Mouse (Mus musculus): ENCODE measurements around the gene Epb41l3. TPM values are rescaled to one million over a fixed set of nuclear protein-coding genes. Genes with fewer than 3 reads are reported as not detected.
A peak's percentile ranks its signal among the peaks of the same experiment; 100 is the strongest.

Gene Epb41l3
- polyA plus RNA-seq, 1 experiment from 2014 or later: 16.6 TPM

DNA sequence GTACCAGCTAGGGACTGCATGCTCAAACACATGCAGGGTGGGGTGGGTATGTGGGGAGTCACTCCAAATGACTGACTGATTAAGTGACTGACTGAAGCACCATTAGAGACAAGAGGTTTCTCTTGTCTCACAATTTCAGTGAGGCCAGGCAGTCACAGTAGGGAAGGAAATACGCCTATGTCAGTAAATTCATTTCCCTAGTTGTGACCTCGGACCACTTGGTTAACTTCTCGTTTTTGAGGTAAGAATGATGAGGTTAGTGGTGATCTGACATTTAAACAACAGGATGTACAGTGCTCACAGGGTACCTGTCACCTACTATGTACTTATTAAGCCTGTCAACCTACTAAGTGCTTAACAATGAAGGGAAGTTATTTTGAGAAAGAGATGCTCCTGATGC lies 67.5 kb downstream of the Epb41l3 start:
- H3K4me3 ChIP-seq (ENCODE audit: low read depth, low read length): no peak overlapping the region
- 71% methylated on average over 3 of the region's 3 CpGs for WGBS

DNA sequence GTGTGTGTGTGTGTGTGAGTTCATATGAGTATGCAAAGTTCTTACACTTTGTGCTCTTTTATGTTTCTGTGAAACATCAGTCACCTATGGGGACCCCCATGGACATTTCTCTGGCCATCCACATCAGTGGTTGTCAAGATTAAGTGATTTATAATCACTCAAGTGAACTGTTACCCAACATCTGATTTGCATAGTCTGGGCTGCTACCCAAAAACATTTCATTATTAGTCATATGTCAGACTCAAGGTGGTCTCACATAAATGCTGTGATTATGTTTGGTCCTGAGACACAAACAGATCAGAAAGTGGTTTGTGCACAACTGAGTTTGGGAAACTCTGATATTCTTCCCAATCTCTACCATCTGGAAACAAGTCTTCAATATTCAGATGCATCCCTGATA lies 75.3 kb downstream of the Epb41l3 start:
- no peak overlapping the region for H3K27ac ChIP-seq (replicated peaks)
- H3K4me2 ChIP-seq (replicated peaks; ENCODE audit: low read depth): no peak overlapping the region
- no peak for DNase-seq (ENCODE audit: low spot score)
- no peak for ATAC-seq (ENCODE audit: low FRiP score, low TSS enrichment)
- no peak overlapping the region for H3K4me3 ChIP-seq (ENCODE audit: low read depth, low read length)
- TF ChIP-seq CTCF (IDR thresholded peaks at IDR 0.05; ENCODE audit: low read depth) (no peak), EP300 (optimal IDR thresholded peaks at IDR 0.05) (no peak)
- no peaks in the 10 kb centered on the region for H3K9me3 ChIP-seq (ENCODE audit: control insufficient read depth, low read length)
- H3K27me3 ChIP-seq (ENCODE audit: control insufficient read depth, insufficient read depth, low read length): no peaks in the 10 kb centered on the region
- H3K36me3 ChIP-seq (ENCODE audit: control insufficient read depth, insufficient read depth, low read length): no peaks in the 10 kb centered on the region
- H3K9ac ChIP-seq (ENCODE audit: low read length): no peak overlapping the region
- no peaks in the 10 kb centered on the region for H3K4me1 ChIP-seq (replicated peaks; ENCODE audit: control insufficient read depth, insufficient read depth)

More for the DNA sequence above, 67.5 kb downstream of the Epb41l3 start:
- Histone ChIP-seq H3K27ac (replicated peaks) (no peak overlapping the region), H3K9me3 (ENCODE audit: control insufficient read depth, low read length) (no peaks in the 10 kb centered on the region), H3K27me3 (ENCODE audit: control insufficient read depth, insufficient read depth, low read length) (no peaks in the 10 kb centered on the region), H3K36me3 (ENCODE audit: control insufficient read depth, insufficient read depth, low read length) (no peaks in the 10 kb centered on the region), H3K9ac (ENCODE audit: low read length) (no peak overlapping the region), H3K4me1 (replicated peaks; ENCODE audit: control insufficient read depth, insufficient read depth) (no peaks in the 10 kb centered on the region), H3K4me2 (replicated peaks; ENCODE audit: low read depth) (no peak overlapping the region)
- ATAC-seq (ENCODE audit: low FRiP score, low TSS enrichment) (no peak), DNase-seq (ENCODE audit: low spot score) (no peak)
- TF ChIP-seq EP300 (optimal IDR thresholded peaks at IDR 0.05): no peak
- TF ChIP-seq CTCF (IDR thresholded peaks at IDR 0.05; ENCODE audit: low read depth): no peak

DNA sequence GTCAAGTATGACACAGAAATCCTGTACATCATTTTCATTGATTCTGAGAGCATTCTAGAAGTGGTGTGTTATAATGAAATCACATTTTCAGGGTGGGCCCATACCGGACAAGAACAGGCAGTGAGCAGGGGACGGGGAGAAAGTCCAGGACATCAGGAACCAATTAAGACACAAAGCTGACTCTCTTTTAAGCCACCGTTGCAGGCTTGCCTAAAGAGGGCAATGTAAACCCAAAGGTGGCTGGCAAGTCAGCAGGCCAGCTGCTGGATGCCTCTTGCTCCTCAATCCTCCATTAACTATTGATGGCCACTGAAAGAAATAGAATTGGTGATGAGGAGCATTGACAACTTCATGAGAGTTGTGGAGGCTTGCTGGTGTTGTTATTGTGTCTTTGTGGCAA lies 75.8 kb downstream of the Epb41l3 start:
- ATAC-seq (ENCODE audit: low FRiP score, low TSS enrichment): no peak
- 41% methylated on average over 3 of the region's 3 CpGs for WGBS

DNA sequence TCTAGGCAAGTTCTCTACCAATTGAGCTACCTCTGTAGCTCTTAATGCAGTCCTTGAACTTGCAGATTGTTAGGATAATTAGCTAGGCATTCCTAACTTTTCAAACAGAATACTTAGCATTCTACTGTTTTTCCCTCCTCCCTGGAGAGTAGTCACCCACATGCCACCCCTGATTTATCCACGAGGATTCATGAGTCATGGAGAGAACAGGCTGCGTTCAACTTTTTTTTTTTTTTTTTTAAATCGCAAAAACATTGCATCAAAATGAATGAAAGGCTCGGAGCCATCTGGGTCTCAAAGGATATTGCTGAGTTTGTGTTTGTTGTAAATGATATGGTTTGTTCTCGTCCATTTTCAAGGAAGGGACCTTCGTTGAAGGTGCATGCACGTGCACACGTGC lies 79.6 kb downstream of the Epb41l3 start:
- TF ChIP-seq EP300 (optimal IDR thresholded peaks at IDR 0.05) (no peak), CTCF (IDR thresholded peaks at IDR 0.05; ENCODE audit: low read depth) (no peak)
- no peak for DNase-seq (ENCODE audit: low spot score)
- ATAC-seq (ENCODE audit: low FRiP score, low TSS enrichment): no peak
- Histone ChIP-seq H3K4me1 (replicated peaks; ENCODE audit: control insufficient read depth, insufficient read depth) (no peaks in the 10 kb centered on the region), H3K27ac (replicated peaks) (no peak overlapping the region), H3K4me3 (ENCODE audit: low read depth, low read length) (no peak overlapping the region), H3K9ac (ENCODE audit: low read length) (no peak overlapping the region), H3K9me3 (ENCODE audit: control insufficient read depth, low read length) (no peaks in the 10 kb centered on the region), H3K4me2 (replicated peaks; ENCODE audit: low read depth) (no peak overlapping the region), H3K27me3 (ENCODE audit: control insufficient read depth, insufficient read depth, low read length) (no peaks in the 10 kb centered on the region), H3K36me3 (ENCODE audit: control insufficient read depth, insufficient read depth, low read length) (no peaks in the 10 kb centered on the region)
- 73% methylated on average over 8 of the region's 8 CpGs for WGBS

More for the DNA sequence above, 75.8 kb downstream of the Epb41l3 start:
- H3K27ac ChIP-seq (replicated peaks): no peak overlapping the region
- no peaks in the 10 kb centered on the region for H3K9me3 ChIP-seq (ENCODE audit: control insufficient read depth, low read length)
- H3K9ac ChIP-seq (ENCODE audit: low read length): no peak overlapping the region
- H3K4me3 ChIP-seq (ENCODE audit: low read depth, low read length): no peak overlapping the region
- H3K27me3 ChIP-seq (ENCODE audit: control insufficient read depth, insufficient read depth, low read length): no peaks in the 10 kb centered on the region
- no peak for DNase-seq (ENCODE audit: low spot score)
- TF ChIP-seq EP300 (optimal IDR thresholded peaks at IDR 0.05) (no peak), CTCF (IDR thresholded peaks at IDR 0.05; ENCODE audit: low read depth) (peak; percentile 39)
- H3K36me3 ChIP-seq (ENCODE audit: control insufficient read depth, insufficient read depth, low read length): no peaks in the 10 kb centered on the region
- no peaks in the 10 kb centered on the region for H3K4me1 ChIP-seq (replicated peaks; ENCODE audit: control insufficient read depth, insufficient read depth)
- no peak overlapping the region for H3K4me2 ChIP-seq (replicated peaks; ENCODE audit: low read depth)

DNA sequence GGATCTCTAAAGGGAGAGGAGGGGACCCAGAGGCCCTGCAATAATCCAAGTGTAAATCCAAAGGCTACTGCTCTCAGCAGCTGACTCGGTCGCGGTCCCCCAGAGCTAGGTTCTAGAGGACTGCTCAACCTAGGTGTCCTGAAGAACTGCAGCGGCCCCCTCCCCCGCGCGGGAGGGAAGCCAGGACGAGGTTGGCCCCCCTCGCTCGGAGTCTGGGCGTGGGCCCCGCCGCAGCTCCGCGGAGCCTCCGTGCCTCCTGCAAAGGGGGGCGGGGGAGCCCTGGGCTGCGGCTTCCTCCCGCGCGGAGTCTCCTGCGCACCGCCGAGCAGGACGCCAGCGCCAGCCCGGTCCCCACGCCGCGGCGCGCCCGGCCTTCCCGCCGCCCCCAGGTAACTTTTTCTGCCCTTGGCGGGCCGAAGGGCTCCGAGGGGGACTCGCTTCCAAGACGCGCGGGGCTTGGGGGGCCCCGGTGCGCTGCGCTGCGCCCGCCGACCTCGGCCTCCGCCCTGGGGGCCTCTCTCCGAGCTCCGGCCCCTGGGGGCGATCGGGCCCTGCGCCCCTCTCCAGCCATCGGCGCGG lies 81.1 kb downstream of the Epb41l3 start:
- peak; percentile 78 for ATAC-seq (ENCODE audit: low FRiP score, low TSS enrichment)
- WGBS: under 1% methylated on average over 51 of the region's 58 CpGs
- Histone ChIP-seq H3K4me1 (replicated peaks; ENCODE audit: control insufficient read depth, insufficient read depth) (no peaks in the 10 kb centered on the region), H3K4me3 (ENCODE audit: low read depth, low read length) (peak overlapping the region; percentile 85), H3K4me2 (replicated peaks; ENCODE audit: low read depth) (peak overlapping the region; percentile 96), H3K9me3 (ENCODE audit: control insufficient read depth, low read length) (no peaks in the 10 kb centered on the region), H3K9ac (ENCODE audit: low read length) (peak overlapping the region; percentile 79), H3K36me3 (ENCODE audit: control insufficient read depth, insufficient read depth, low read length) (no peaks in the 10 kb centered on the region), H3K27me3 (ENCODE audit: control insufficient read depth, insufficient read depth, low read length) (no peaks in the 10 kb centered on the region), H3K27ac (replicated peaks) (no peak overlapping the region; the same call in 1 of the 2 replicates)
- TF ChIP-seq EP300 (optimal IDR thresholded peaks at IDR 0.05) (no peak), CTCF (IDR thresholded peaks at IDR 0.05; ENCODE audit: low read depth) (no peak)
- peak; percentile 61 for DNase-seq (ENCODE audit: low spot score)

DNA sequence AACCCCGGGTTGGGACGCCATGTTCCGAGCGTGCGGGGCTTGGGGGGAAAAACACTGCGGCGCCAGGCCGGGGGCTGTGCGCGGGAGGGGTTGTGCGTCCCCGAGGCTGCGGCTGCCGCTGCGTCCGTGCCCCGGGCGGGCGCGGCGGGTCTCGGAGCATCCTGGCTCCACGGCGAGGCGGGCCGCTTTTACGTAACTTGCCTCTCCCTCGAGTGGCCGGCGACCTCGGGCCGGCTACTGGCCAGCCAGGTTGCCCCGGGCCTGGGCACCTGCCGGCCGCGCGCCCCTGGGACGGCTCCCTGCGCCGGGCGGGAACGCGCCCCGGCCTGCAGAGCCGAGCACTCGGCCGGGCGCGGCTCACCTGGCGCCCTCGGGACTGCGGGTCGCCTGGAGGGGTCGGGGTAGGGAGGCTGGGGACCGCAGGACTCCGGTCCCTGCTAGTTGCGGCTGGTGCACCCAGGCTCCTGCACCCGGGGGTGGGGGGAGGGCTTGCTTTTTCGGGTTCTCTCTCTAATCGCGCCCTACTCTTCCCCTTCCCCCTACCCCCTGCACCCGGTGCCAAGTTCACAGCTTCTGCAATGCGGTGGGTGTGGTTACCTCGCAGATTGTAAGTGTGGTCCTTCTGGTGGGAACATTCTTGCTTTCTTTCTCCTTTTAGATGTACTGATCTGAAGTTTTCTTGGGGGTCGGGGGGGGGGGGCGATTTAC lies 81.8 kb downstream of the Epb41l3 start:
- no peak for TF ChIP-seq CTCF (IDR thresholded peaks at IDR 0.05; ENCODE audit: low read depth)
- no peak for TF ChIP-seq EP300 (optimal IDR thresholded peaks at IDR 0.05)
- Histone ChIP-seq H3K4me3 (ENCODE audit: low read depth, low read length) (peak overlapping the region; percentile 85), H3K4me2 (replicated peaks; ENCODE audit: low read depth) (peak overlapping the region; percentile 96), H3K27me3 (ENCODE audit: control insufficient read depth, insufficient read depth, low read length) (no peaks in the 10 kb centered on the region), H3K4me1 (replicated peaks; ENCODE audit: control insufficient read depth, insufficient read depth) (no peaks in the 10 kb centered on the region), H3K27ac (replicated peaks) (peak overlapping the region; percentile 13; the same call in 1 of the 2 replicates), H3K9me3 (ENCODE audit: control insufficient read depth, low read length) (no peaks in the 10 kb centered on the region), H3K9ac (ENCODE audit: low read length) (peak overlapping the region; percentile 79), H3K36me3 (ENCODE audit: control insufficient read depth, insufficient read depth, low read length) (no peaks in the 10 kb centered on the region)
- ATAC-seq (ENCODE audit: low FRiP score, low TSS enrichment) (peak; percentile 69), DNase-seq (ENCODE audit: low spot score) (peak; percentile 44)
- 0% methylated on average over 35 of the region's 66 CpGs for WGBS

All from stomach, postnatal 0 days (tissue).